Mouse (Mus musculus): Measurements from ENCODE around the gene Gabrb1. TPM values are rescaled to one million over a fixed set of nuclear protein-coding genes. Genes with fewer than 3 reads are reported as not detected.

The Gabrb1 gene
- polyA plus RNA-seq, 1 experiment from 2014 or later: 18.8 TPM

DNA sequence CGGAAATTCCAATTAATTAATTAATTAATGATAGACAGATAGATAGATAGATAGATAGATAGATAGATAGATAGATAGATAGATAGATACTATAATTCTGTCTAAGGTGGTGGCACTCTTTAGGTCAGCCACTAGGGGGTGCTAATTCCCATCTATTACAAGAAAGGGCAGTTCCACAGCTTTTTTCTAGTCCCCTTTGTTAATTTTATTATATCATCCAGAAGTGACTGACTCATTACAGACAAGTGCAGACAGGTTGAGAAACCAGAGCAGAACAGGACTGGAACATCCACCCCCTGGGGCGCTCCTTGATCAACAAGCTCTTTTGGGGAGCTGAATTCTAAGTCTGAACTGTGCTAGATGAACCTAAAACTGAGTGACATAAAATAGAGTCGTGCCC, 514.8 kb downstream of the Gabrb1 start:
- no peak overlapping the region for H3K27ac ChIP-seq (replicated peaks)
- WGBS: 32% methylated on average over 3 of the region's 3 CpGs
- ATAC-seq (replicated peaks): no peak

DNA sequence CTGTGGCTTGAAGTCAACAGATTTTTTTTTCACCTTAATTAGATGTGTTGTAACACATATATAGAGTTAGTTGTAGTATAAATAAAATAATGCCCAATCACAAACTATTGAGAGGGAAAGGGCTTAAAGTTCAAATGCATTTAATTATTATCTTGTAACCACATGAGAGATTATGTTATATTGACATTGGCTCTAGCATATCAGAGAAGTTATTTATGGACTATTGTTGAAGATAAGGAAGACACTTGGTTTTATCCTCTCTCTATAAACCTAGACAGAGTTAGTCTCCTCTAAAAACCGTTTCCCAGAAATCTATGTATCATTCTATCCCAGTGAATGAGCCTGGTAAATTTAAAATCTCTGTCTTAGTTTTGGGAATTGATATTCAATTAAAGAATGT, 515.6 kb downstream of the Gabrb1 start:
- Histone ChIP-seq H3K4me3 (no peak overlapping the region), H3K9me3 (no peaks in the 10 kb centered on the region), H3K27me3 (no peaks in the 10 kb centered on the region), H3K36me3 (no peaks in the 10 kb centered on the region), H3K4me2 (replicated peaks) (no peak overlapping the region), H3K27ac (replicated peaks) (no peak overlapping the region), H3K9ac (replicated peaks) (no peak overlapping the region), H3K4me1 (0 out of 2 replicates have a peak, but pooled peaks cover 3% of the 10 kb centered on the region)
- ATAC-seq (replicated peaks): no peak
- 73% methylated on average over 1 of the region's 1 CpGs for WGBS

More for the DNA sequence above, 514.8 kb downstream of the Gabrb1 start:
- Histone ChIP-seq H3K9ac (replicated peaks) (no peak overlapping the region), H3K27me3 (no peaks in the 10 kb centered on the region), H3K4me3 (no peak overlapping the region), H3K36me3 (no peaks in the 10 kb centered on the region), H3K4me1 (0 out of 2 replicates have a peak, but pooled peaks cover 3% of the 10 kb centered on the region), H3K4me2 (replicated peaks) (no peak overlapping the region), H3K9me3 (no peaks in the 10 kb centered on the region)

DNA sequence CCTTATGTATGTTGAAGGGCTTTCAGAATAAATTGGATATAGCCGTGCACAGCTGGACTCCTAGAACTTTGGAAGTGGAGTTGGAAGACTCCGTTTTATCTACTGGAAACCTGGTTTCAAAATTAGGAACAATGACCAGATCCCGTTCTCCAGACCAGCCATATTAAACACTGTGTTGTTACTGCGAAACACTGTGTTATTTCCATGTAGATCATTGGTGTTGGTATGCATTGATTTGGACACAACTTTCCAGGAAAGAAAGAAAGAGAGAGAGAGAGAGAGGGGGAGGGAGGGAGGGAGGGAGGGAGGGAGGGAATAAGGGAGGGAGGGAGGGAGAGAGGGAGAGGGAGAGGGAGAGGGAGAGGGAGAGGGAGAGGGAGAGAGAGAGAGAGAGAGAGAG, 517.1 kb downstream of the Gabrb1 start:
- no peak overlapping the region for H3K4me3 ChIP-seq
- WGBS: 65% methylated on average over 4 of the region's 4 CpGs
- ATAC-seq (replicated peaks): no peak
- no peak overlapping the region for H3K9ac ChIP-seq (replicated peaks)
- no peak overlapping the region for H3K4me2 ChIP-seq (replicated peaks)
- no peak overlapping the region for H3K27ac ChIP-seq (replicated peaks)
- H3K9me3 ChIP-seq: no peaks in the 10 kb centered on the region
- H3K36me3 ChIP-seq: no peaks in the 10 kb centered on the region
- H3K27me3 ChIP-seq: no peaks in the 10 kb centered on the region
- H3K4me1 ChIP-seq: 0 out of 2 replicates have a peak, but pooled peaks cover 3% of the 10 kb centered on the region

DNA sequence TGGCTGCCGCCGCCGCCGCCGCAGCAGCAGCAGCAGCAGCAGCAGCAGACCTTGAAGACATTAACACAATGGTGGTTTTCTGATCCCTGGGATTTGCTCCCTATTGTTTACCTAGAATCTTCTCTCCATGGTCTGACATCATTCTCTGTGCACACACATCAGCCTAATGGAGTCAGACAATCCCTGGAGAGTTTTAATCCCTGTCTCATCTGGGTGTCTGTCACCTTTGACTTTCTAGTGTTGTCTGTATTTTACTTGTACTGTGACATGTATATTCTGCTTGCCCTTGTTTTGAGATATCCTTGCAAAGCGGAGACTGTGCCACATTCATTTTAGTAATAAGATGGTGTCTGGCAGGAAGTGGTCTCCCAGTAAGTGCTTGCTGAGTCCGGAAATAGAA, 517.6 kb downstream of the Gabrb1 start:
- Histone ChIP-seq H3K27ac (replicated peaks) (no peak overlapping the region), H3K36me3 (no peaks in the 10 kb centered on the region), H3K9me3 (no peaks in the 10 kb centered on the region), H3K4me1 (0 out of 2 replicates have a peak, but pooled peaks cover 3% of the 10 kb centered on the region), H3K4me2 (replicated peaks) (no peak overlapping the region; the same call in 1 of the 2 replicates), H3K9ac (replicated peaks) (no peak overlapping the region), H3K27me3 (no peaks in the 10 kb centered on the region), H3K4me3 (no peak overlapping the region)
- 0 out of 2 replicates have a peak, but pooled peaks have one; percentile 35 for ATAC-seq (replicated peaks)
- WGBS: 9% methylated on average over 7 of the region's 7 CpGs

DNA sequence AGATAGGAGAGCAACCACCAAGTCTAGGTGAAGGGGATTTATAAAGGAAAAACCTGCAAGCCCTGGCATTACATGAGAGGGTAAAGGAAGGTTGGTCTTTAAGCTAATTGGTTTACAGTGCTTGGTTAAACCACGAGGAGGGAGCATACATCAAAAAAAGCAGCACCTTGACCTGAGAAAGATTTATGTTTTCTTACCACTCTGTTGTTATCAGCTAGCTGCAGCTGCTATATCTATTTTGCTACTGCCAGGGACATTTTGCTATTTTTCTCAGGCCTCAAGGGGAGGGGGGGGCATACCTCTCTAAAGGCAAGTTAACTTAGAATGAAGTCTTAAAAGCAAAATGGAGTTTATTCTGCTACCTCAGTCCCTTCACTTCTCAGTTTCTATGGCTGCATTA, 523.3 kb downstream of the Gabrb1 start:
- no peak overlapping the region for H3K9ac ChIP-seq (replicated peaks)
- ATAC-seq (replicated peaks): no peak
- 37% methylated on average over 1 of the region's 1 CpGs for WGBS

DNA sequence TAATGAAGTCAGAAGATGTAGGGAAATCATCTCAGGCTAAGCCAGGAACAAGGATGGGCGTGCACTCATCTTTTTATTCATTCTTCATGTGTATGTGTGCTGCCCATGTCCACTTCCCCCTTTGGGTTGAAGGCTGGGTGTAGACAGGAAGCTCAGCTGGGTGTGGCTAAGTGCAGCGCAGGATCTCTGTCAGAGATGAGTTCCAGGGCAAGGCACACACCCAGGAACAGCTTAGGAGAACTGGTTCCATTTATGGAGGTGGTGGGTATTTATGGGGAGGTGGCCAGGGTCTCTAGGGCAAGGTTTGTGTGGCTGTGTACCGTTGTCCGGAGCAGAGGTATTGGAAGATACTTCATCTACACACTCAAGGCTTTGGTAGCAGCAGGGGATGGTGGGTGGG, 524.9 kb downstream of the Gabrb1 start:
- 87% methylated on average over 4 of the region's 4 CpGs for WGBS
- ATAC-seq (replicated peaks): no peak

More for the DNA sequence above, 523.3 kb downstream of the Gabrb1 start:
- Histone ChIP-seq H3K9me3 (no peaks in the 10 kb centered on the region), H3K27ac (replicated peaks) (no peak overlapping the region), H3K27me3 (no peaks in the 10 kb centered on the region), H3K4me2 (replicated peaks) (no peak overlapping the region), H3K4me3 (no peak overlapping the region), H3K36me3 (no peaks in the 10 kb centered on the region), H3K4me1 (no peaks in the 10 kb centered on the region)

DNA sequence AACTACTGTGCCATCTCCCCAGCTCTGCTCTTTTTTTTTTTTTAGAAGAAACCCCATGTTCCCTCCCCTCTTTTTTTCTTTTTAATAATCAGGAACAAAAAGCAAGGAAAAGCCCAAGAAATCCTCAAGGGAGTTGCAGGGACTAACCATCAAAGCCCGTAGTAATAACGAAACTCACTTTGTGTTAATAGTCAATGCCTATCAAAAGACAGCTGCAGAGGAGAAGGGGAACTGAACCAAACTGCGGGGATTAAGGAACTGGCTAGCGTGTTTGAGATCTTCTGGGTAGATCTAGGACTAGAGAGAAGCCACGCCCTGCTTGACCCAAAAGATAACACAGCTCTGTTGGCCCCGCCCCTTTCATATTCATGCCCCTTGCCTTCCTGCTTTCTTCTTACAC, 526.0 kb downstream of the Gabrb1 start:
- ATAC-seq (replicated peaks): no peak
- 81% methylated on average over 6 of the region's 6 CpGs for WGBS
- no peaks in the 10 kb centered on the region for H3K36me3 ChIP-seq

More for the DNA sequence above, 524.9 kb downstream of the Gabrb1 start:
- H3K36me3 ChIP-seq: no peaks in the 10 kb centered on the region
- H3K4me2 ChIP-seq (replicated peaks): no peak overlapping the region
- no peak overlapping the region for H3K4me3 ChIP-seq
- no peaks in the 10 kb centered on the region for H3K9me3 ChIP-seq
- no peak overlapping the region for H3K9ac ChIP-seq (replicated peaks)
- H3K27me3 ChIP-seq: no peaks in the 10 kb centered on the region
- H3K4me1 ChIP-seq: no peaks in the 10 kb centered on the region
- H3K27ac ChIP-seq (replicated peaks): no peak overlapping the region

DNA sequence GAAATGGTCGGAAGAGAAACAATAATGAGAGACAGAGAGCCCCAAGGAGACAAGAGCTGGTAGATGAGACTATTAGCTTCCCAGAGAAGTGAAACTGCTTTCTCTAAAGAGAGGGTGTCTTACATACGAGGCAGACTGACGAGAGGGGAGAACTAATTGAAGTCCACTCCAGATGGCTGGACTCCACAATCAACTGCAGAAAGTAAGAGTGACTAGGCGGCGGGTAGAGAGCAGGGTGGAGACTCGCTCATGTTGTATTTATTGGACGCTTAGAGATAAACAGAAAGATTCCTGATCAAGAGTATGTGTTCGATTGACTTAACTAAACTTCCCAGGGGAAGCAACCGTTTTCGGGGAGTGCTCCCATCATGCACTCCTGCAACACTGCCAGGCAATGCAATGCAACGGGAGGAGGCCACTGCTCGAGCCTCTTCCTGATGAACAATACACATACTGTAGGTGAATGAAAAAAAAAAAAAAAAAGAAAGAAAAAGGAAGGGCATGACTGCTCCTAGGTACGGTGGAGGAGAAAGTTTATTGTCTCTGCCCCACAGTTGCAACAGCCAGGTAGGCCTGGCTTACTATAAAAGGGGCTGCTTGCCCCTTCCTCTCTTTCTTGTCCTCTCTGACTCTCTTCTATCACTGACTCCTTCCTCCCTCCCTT, 526.7 kb downstream of the Gabrb1 start:
- H3K27me3 ChIP-seq: no peaks in the 10 kb centered on the region
- H3K4me3 ChIP-seq: no peak overlapping the region
- H3K36me3 ChIP-seq: no peaks in the 10 kb centered on the region
- no peak for ATAC-seq (replicated peaks)
- no peaks in the 10 kb centered on the region for H3K4me1 ChIP-seq
- H3K9ac ChIP-seq (replicated peaks): no peak overlapping the region
- no peak overlapping the region for H3K4me2 ChIP-seq (replicated peaks)
- H3K27ac ChIP-seq (replicated peaks): no peak overlapping the region
- WGBS: 83% methylated on average over 13 of the region's 13 CpGs
- H3K9me3 ChIP-seq: no peaks in the 10 kb centered on the region

More for the DNA sequence above, 526.0 kb downstream of the Gabrb1 start:
- Histone ChIP-seq H3K4me1 (no peaks in the 10 kb centered on the region), H3K4me3 (no peak overlapping the region), H3K27me3 (no peaks in the 10 kb centered on the region), H3K4me2 (replicated peaks) (no peak overlapping the region), H3K27ac (replicated peaks) (no peak overlapping the region), H3K9me3 (no peaks in the 10 kb centered on the region), H3K9ac (replicated peaks) (no peak overlapping the region)

DNA sequence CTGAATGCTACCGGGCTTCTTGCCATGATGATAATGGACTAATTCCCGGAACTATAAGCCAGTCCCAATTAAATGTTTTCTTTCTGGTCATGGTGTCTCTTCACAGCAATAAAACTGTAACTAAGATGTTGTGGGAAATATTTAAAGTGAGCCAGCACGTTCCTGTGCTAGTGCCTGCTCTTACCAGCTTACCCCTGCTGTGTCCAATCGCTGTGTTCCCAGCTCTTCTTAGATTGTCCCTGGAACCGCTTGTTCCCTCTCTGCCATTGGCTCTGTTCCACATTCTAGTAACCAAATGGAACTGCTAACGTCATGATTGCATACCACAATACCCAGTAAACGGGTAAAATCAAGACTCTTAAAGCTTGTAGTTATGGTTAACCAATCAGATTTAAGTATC, 533.2 kb downstream of the Gabrb1 start:
- no peak for ATAC-seq (replicated peaks)
- no peak overlapping the region for H3K9ac ChIP-seq (replicated peaks)
- 66% methylated on average over 7 of the region's 7 CpGs for WGBS
- no peaks in the 10 kb centered on the region for H3K9me3 ChIP-seq
- H3K27ac ChIP-seq (replicated peaks): no peak overlapping the region
- no peak overlapping the region for H3K4me3 ChIP-seq
- no peaks in the 10 kb centered on the region for H3K4me1 ChIP-seq
- no peaks in the 10 kb centered on the region for H3K36me3 ChIP-seq
- no peak overlapping the region for H3K4me2 ChIP-seq (replicated peaks)
- H3K27me3 ChIP-seq: no peaks in the 10 kb centered on the region

DNA sequence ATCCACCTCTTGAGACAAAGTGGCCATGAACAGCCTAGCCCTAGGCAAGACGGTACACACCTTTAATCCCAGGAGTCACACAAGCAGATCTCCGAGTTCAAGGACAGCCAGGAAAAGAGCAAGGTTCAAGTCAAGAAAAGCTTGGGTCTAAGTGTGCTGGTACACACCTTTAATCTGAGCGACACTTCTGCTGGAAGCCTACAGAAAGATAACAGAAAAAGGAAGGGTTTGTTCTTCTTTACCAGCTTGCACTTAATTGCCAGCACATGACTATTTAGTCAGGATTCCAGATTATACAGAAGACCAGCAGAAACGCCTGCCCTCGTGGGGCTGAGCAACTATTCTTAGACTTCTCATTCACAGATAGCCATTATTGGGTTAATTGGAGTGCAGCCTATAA, 534.0 kb downstream of the Gabrb1 start:
- no peak overlapping the region for H3K9ac ChIP-seq (replicated peaks)
- no peak for ATAC-seq (replicated peaks)
- H3K27ac ChIP-seq (replicated peaks): no peak overlapping the region
- no peak overlapping the region for H3K4me2 ChIP-seq (replicated peaks)
- H3K9me3 ChIP-seq: no peaks in the 10 kb centered on the region
- H3K27me3 ChIP-seq: no peaks in the 10 kb centered on the region
- no peaks in the 10 kb centered on the region for H3K4me1 ChIP-seq
- WGBS: 85% methylated on average over 5 of the region's 5 CpGs
- H3K36me3 ChIP-seq: no peaks in the 10 kb centered on the region
- H3K4me3 ChIP-seq: no peak overlapping the region

DNA sequence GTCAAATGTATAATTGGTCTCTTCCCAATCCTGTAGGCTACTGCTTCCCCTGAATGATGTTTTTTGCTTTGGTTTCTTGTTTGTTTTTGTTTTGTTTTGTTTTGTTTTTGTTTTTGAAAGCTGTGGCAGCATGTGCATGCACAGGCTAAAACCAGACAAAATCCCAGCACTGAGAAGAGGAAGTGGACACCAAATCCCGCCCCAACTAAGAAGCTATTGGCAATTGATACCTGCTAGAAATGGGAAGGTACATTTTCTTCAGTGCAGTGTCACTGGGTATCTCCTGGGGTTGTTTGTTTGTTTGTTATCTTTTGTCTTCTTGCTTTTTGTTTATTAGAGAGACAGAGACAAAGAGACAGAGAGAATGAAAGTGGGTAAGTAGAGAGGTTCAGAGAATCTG, 537.5 kb downstream of the Gabrb1 start:
- Histone ChIP-seq H3K4me1 (no peaks in the 10 kb centered on the region), H3K36me3 (no peaks in the 10 kb centered on the region), H3K4me2 (replicated peaks) (no peak overlapping the region), H3K9me3 (no peaks in the 10 kb centered on the region), H3K27me3 (no peaks in the 10 kb centered on the region), H3K4me3 (no peak overlapping the region), H3K9ac (replicated peaks) (no peak overlapping the region), H3K27ac (replicated peaks) (no peak overlapping the region)
- WGBS: 100% methylated on average over 1 of the region's 1 CpGs
- ATAC-seq (replicated peaks): no peak
